Mouse (Mus musculus): ENCODE results near the gene Plekha1. TPM values are rescaled to one million over a fixed set of nuclear protein-coding genes. Genes with fewer than 3 reads are reported as not detected.

Gene Plekha1
- polyA plus RNA-seq, 1 experiment = 60.8 TPM

DNA sequence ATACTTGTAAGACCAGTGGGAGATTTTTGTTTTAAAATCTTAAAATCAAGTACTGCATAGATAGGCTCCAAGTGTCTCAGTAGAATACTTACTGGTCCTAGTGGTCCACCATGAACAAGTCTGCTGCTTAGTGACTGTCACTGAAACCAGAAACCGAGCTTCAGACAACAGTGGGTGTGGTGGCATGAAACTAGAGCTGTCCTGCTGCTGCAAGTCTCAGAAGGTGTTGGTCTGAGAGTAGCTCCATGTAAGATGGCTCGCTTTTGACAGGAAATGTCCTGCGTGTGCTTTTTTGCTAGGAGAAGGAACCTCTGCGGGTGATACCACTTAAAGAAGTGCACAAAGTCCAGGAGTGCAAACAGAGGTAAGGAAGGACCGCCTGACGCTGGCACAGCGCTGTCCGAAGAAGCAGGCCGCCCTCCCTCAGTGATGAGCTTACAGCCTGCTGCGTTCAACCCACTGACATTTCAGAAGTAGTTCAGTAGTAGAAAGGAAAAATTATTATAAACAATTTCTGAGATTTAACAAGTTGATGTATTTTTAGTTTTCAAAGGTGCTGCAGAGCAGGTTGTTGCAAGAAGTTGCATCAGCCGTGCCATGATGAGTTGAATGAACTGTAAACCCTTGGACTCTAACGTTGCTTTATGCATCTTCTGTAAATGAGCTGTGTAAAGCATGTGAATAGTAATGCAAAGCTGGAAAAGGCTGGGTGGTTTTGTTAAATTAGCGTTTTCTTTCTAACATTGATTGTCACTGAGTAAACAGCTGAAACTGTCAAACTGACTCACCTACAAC, 39.2 kb downstream of the Plekha1 start:
- Histone ChIP-seq H3K27ac (ENCODE audit: insufficient read depth, low read length) (peak overlapping the region; percentile 8; the same call in 1 of the 2 replicates), H3K4me3 (ENCODE audit: insufficient read depth, low read length) (no peak overlapping the region), H3K4me1 (ENCODE audit: control insufficient read depth, insufficient read depth, low read length) (no peaks in the 10 kb centered on the region)
- TF ChIP-seq POLR2A (IDR thresholded peaks at IDR 0.05; ENCODE audit: low read depth, low read length) (no peak), CTCF (IDR thresholded peaks at IDR 0.05; ENCODE audit: borderline replicate concordance, insufficient read depth, low read length) (no peak)

DNA sequence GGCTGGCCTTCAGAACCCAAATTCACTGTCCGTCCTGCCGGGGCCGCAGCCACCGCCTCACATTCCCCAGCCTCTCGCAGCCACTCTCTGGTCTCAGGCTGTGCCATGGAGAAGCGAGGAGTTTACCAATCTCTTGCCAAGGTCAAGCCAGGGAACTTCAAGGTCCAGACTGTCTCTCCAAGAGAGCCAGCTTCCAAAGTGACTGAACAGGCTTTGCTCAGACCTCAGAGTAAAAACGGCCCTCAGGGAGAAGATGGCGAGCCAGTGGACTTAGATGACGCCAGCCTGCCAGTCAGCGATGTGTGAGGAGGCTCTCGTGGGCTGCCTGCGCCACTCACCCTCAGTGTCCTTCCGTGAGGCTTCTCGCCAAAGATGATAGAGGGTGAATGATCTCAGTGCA, 45.3 kb downstream of the Plekha1 start:
- H3K27ac ChIP-seq (ENCODE audit: insufficient read depth, low read length) = no peak overlapping the region
- no peak for TF ChIP-seq POLR2A (IDR thresholded peaks at IDR 0.05; ENCODE audit: low read depth, low read length)
- TF ChIP-seq CTCF (IDR thresholded peaks at IDR 0.05; ENCODE audit: borderline replicate concordance, insufficient read depth, low read length) = no peak
- H3K4me3 ChIP-seq (ENCODE audit: insufficient read depth, low read length) = no peak overlapping the region
- no peaks in the 10 kb centered on the region for H3K4me1 ChIP-seq (ENCODE audit: control insufficient read depth, insufficient read depth, low read length)

DNA sequence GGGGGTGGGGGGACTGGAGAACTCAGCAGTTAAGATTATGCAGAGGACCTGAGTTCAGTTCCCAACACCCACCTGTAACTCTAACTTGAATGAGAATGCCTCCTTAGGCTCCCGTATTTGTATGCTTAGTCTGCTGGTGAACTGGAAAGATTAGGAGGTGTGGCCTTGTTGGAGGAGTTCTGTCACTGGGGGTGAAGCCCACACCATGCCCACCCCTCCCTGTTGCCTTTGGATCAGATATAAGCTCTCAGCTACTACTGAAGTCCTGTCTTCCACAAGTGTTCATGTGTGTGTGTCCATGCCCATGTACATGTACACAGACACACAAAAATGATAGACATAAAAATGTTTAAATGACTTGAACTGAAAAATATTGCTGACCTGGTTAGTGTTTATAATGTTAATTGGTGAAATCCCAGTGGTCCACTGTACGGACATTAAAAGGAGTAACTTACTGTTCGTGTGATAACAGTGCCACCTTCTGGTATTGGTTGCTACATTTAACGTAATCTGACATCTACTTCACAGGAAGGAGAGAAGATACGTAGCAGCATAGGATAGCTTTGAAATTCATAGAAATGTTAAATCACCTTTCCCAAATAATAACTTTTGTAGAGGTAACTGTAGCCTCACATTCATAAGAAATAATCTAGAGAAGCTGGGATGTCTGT, 49.3 kb downstream of the Plekha1 start:
- Histone ChIP-seq H3K27ac (ENCODE audit: insufficient read depth, low read length) (no peak overlapping the region), H3K4me1 (ENCODE audit: control insufficient read depth, insufficient read depth, low read length) (no peaks in the 10 kb centered on the region), H3K4me3 (ENCODE audit: insufficient read depth, low read length) (no peak overlapping the region)
- peak; percentile 21; the same call in 1 of the 2 replicates for TF ChIP-seq CTCF (IDR thresholded peaks at IDR 0.05; ENCODE audit: borderline replicate concordance, insufficient read depth, low read length)
- no peak for TF ChIP-seq POLR2A (IDR thresholded peaks at IDR 0.05; ENCODE audit: low read depth, low read length)

DNA sequence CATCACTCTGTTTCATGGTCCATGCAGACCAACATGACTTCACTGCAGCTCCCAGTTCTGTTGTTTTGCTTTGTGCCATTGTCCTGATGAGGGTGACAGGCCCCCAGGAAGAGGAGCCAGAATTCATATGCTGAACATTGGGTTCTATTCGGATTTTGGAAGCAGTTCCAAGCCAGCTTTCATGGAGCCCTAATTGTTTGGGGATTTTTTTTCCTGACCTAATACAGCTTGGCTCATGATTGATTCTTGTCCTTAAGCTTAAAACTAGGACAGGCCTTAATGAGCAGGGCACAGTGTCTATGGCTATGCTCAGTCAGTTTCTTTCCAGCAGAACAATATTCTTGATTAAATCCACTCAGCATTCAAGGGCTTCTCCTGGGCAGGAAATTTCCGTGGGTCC, 52.7 kb downstream of the Plekha1 start:
- Histone ChIP-seq H3K27ac (ENCODE audit: insufficient read depth, low read length) (no peak overlapping the region), H3K4me3 (ENCODE audit: insufficient read depth, low read length) (no peak overlapping the region), H3K4me1 (ENCODE audit: control insufficient read depth, insufficient read depth, low read length) (no peaks in the 10 kb centered on the region; the same call in 1 of the 2 replicates)
- TF ChIP-seq CTCF (IDR thresholded peaks at IDR 0.05; ENCODE audit: borderline replicate concordance, insufficient read depth, low read length) (no peak), POLR2A (IDR thresholded peaks at IDR 0.05; ENCODE audit: low read depth, low read length) (no peak)

DNA sequence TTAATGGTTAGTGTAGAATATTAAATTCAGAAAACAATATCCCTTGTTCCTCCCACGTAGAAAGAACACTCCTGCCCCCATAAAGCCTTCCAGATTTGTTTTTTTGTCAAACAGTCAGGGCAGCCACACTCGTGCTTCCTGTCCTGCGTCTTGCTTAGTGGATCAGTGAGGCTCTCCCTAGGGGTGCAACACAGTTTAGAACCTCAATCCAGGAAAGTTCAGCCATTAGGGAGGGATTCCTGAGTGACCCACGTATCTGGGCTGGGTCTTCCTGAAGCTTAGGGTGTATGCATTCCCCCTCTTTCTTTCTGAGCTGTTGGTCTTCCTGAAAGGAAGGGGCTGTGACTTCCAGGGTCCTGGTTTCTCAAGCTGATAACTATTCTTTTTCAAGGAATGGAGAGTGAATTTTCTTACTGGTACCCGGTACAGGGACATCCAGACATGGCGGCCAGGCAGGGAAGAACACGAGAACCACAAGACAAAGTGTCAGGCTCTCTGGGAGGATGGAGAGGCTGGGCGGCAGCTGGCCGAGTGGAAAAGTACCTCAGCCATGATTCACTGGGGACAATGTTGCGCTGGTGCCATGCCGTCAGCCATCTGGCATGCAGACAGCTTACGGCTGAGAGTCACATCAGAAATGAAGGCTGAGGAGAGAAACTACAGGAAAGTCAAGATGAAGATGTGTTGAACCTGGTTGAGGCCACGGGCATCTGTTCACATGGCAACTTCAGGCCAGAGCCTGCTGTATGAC, 57.6 kb downstream of the Plekha1 start:
- TF ChIP-seq CTCF (IDR thresholded peaks at IDR 0.05; ENCODE audit: borderline replicate concordance, insufficient read depth, low read length) (no peak), POLR2A (IDR thresholded peaks at IDR 0.05; ENCODE audit: low read depth, low read length) (no peak)
- no peak overlapping the region for H3K4me3 ChIP-seq (ENCODE audit: insufficient read depth, low read length)
- no peaks in the 10 kb centered on the region; the same call in 1 of the 2 replicates for H3K4me1 ChIP-seq (ENCODE audit: control insufficient read depth, insufficient read depth, low read length)

DNA sequence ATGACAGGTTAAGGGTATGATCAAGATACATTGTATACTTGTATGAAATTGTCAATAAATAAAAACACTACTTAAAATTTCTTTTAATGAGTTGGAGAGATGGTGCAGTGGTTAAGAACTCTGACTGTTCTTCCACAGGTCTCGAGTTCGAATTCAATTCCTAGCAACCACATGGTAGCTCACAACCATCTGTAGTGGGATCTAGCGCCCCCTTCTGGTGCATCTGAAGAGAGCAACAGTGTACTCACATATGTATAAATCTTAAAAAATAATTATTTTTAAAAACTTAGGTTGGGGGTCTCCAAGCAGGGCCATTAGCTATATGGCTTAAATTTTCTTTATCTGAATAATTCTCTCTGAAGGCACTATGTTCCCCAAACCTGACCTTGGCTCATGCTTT, 64.8 kb downstream of the Plekha1 start:
- TF ChIP-seq POLR2A (IDR thresholded peaks at IDR 0.05; ENCODE audit: low read depth, low read length) (no peak), CTCF (IDR thresholded peaks at IDR 0.05; ENCODE audit: borderline replicate concordance, insufficient read depth, low read length) (no peak)

More for the DNA sequence above, 57.6 kb downstream of the Plekha1 start:
- H3K27ac ChIP-seq (ENCODE audit: insufficient read depth, low read length) = no peak overlapping the region; the same call in 1 of the 2 replicates

DNA sequence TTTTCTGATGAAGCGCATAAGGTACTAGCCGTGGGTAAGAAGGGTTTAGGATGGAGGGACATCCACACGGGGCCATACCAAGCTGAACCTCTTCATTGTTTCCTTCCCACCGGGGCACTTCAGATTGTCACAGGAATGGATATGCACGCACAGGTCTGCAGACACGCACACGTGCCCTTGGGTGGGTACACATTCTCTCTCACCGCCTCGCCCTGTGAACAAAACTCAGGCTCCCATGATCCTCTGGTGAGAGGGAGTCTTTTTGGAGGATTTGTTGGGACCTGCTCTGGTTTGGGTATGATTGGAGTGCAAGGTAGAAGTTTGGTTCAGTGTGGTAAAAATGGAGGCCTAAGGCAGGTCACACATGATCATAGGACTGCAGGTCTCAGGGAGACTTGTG, 67.4 kb downstream of the Plekha1 start:
- TF ChIP-seq CTCF (IDR thresholded peaks at IDR 0.05; ENCODE audit: borderline replicate concordance, insufficient read depth, low read length) = no peak
- no peak for TF ChIP-seq POLR2A (IDR thresholded peaks at IDR 0.05; ENCODE audit: low read depth, low read length)
- Histone ChIP-seq H3K27ac (ENCODE audit: insufficient read depth, low read length) (no peak overlapping the region), H3K4me1 (ENCODE audit: control insufficient read depth, insufficient read depth, low read length) (no peaks in the 10 kb centered on the region; the same call in 1 of the 2 replicates), H3K4me3 (ENCODE audit: insufficient read depth, low read length) (no peak overlapping the region)

More for the DNA sequence above, 64.8 kb downstream of the Plekha1 start:
- Histone ChIP-seq H3K4me1 (ENCODE audit: control insufficient read depth, insufficient read depth, low read length) (no peaks in the 10 kb centered on the region), H3K4me3 (ENCODE audit: insufficient read depth, low read length) (no peak overlapping the region), H3K27ac (ENCODE audit: insufficient read depth, low read length) (no peak overlapping the region)

DNA sequence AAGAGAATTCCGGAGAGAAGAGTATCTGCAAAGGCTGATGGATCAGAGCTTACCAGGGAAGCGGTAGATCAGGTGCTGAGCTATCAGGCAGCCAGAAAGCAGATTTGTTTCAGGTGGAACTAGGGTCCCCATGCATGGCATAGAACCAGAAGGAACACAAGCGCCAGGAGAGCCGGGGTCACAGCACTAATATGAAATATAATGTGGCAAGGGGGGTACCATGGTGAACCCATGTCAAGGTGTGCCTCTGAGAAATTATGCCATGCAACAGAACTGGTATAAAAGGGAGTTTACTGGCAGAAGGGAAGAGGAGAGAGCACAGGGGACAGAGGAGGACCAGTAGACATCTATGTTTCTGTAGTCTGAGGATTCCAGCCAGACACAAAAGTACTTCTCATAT, 69.1 kb downstream of the Plekha1 start:
- TF ChIP-seq POLR2A (IDR thresholded peaks at IDR 0.05; ENCODE audit: low read depth, low read length) = no peak
- Histone ChIP-seq H3K27ac (ENCODE audit: insufficient read depth, low read length) (no peak overlapping the region), H3K4me3 (ENCODE audit: insufficient read depth, low read length) (no peak overlapping the region), H3K4me1 (ENCODE audit: control insufficient read depth, insufficient read depth, low read length) (no peaks in the 10 kb centered on the region; the same call in 1 of the 2 replicates)

DNA sequence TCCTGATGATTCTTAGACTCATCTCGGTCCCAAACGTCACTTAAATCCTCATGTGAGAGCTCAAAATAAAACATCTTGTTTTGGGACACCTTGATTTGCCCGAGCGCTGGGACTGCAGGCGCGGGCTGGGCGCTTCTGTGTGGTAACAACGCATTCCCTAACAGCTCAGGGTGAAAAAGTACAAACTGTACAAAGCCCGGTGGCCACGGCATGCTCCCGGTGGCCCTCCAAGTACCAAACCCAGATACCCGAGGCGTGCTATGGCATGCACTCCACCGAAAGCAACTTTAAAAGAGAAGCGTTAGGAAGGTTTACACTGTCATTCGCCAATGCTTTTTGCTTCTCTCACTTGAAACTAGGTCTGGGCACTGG, 69.9 kb downstream of the Plekha1 start:
- H3K4me3 ChIP-seq (ENCODE audit: insufficient read depth, low read length) = peak overlapping the region; percentile 59
- TF ChIP-seq POLR2A (IDR thresholded peaks at IDR 0.05; ENCODE audit: low read depth, low read length) (no peak), CTCF (IDR thresholded peaks at IDR 0.05; ENCODE audit: borderline replicate concordance, insufficient read depth, low read length) (no peak)
- H3K27ac ChIP-seq (ENCODE audit: insufficient read depth, low read length) = no peak overlapping the region; the same call in 1 of the 2 replicates
- no peaks in the 10 kb centered on the region; the same call in 1 of the 2 replicates for H3K4me1 ChIP-seq (ENCODE audit: control insufficient read depth, insufficient read depth, low read length)

All from embryonic fibroblast, embryonic 13.5 days (primary cell).